Mouse (Mus musculus) testis, adult 2 months (tissue): ENCODE results near the gene Sh3gl1. TPM values are rescaled to one million over a fixed set of nuclear protein-coding genes. Genes with fewer than 3 reads are reported as not detected.
"Not testable (repeated sequence)": the region's sequence is repeated elsewhere in the genome, so short reads cannot be mapped to it uniquely, and the experiment has no call there.

Source experiments
- H3K27ac ChIP-seq: fragments of 200-500 bp; 2 replicates; pipeline ENCODE4 v1.5.1; 2012; ENCODE audit warnings: low read depth, low read length; ENCODE audit not compliant: control insufficient read depth, insufficient read depth
- H3K27me3 ChIP-seq: fragments of 200-500 bp; 2 replicates; pipeline ENCODE4 v1.6.1; 2012; ENCODE audit warnings: mild to moderate bottlenecking, low read length, moderate library complexity; ENCODE audit not compliant: control insufficient read depth, insufficient read depth
- H3K36me3 ChIP-seq: fragments of 200-500 bp; 2 replicates; pipeline ENCODE4 v1.6.1; 2012; ENCODE audit warnings: mild to moderate bottlenecking, low read length; ENCODE audit not compliant: control insufficient read depth, insufficient read depth
- H3K4me1 ChIP-seq: fragments of 200-500 bp; 2 replicates; pipeline ENCODE4 v1.6.1; 2012; ENCODE audit warnings: low read length; ENCODE audit not compliant: control insufficient read depth, insufficient read depth
- H3K4me3 ChIP-seq: fragments of 200-500 bp; 2 replicates; pipeline ENCODE4 v1.5.1; 2012; ENCODE audit warnings: low read depth, mild to moderate bottlenecking, low read length, moderate library complexity, mixed read lengths; ENCODE audit not compliant: control insufficient read depth
- CTCF ChIP-seq: fragments of 200-500 bp; IDR thresholded peaks from 2 replicates; pipeline ENCODE4 v1.5.1; 2012; ENCODE audit warnings: low read depth, mild to moderate bottlenecking, inconsistent platforms, low read length, moderate library complexity; ENCODE audit not compliant: control insufficient read depth, insufficient read depth, insufficient replicate concordance
- POLR2A ChIP-seq: fragments of 200-500 bp; IDR thresholded peaks from 2 replicates; pipeline ENCODE4 v1.6.1; 2012; ENCODE audit warnings: low read depth, mild to moderate bottlenecking, inconsistent platforms, low read length, moderate library complexity; ENCODE audit not compliant: control insufficient read depth
- polyA plus RNA-seq: library from polyadenylated mRNA; depleted of rRNA; stranded (reverse); fragments of >200 nt; gene quantifications from 2 replicates; pipeline ENCODE4 v1.2.3, GENCODE M21; 2012

The Sh3gl1 gene
- polyA plus RNA-seq, 1 experiment: 91.9 TPM

DNA sequence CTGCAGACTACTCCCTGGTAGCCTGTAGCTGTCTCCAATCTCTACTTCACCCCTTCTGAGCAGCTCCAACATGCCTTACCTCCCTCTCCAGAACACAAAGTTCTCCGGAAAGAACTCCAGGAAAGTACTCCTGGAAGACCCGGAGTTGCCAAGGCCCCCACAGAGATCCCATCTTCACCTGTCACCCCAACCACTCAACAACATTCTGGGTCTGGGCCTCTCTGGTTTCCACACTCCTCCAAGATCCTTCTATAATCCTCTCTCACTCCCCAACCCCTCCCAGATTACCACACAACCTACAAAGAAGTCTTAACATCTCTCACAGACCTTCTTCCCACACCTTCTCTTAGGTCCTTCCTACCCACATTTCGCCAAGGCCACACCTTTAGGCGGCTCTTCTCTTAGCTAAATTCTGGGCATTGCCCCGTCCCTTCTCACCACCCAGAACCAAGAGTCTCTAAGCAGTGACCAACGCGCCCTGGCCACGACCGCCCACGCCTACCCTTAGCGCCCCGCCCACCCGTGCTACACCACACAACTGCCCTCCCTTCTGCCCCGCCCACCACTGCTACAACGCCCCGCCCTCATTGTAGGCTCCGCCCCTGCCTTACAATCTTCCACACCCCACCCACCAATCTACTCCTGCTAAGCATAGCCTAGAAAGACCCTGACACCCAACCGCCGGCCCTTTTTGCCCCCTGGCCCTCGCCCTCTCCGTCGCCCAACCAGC, 37.8 kb upstream of the Sh3gl1 start:
- TF ChIP-seq POLR2A (no peak; the same call in 1 of the 2 replicates), CTCF (no peak)
- Histone ChIP-seq H3K4me3 (peak overlapping the region; percentile 95), H3K36me3 (peaks cover 2% of the 10 kb centered on the region; the same call in 1 of the 2 replicates), H3K4me1 (peaks cover 2% of the 10 kb centered on the region), H3K27ac (peak overlapping the region; percentile 99), H3K27me3 (no peaks in the 10 kb centered on the region)

DNA sequence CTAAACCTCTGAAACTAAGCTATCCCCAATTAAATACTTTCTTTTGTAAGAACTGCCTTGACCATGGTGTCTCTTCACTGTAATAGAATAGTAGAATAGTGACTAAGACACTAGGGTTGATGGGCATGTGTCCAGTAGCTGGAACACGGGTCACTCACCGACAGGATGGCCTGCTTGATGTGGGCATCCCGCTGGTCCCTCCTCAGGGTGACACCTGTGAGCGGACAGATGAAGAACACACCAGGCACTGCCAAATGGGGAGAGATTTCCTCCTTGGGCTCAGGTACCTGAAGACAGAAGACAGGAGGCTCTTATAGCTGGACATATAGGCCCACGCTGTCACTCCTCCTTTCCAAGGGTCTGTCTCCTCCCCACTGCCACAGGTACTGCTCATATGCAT, 35.8 kb upstream of the Sh3gl1 start:
- TF ChIP-seq POLR2A (no peak), CTCF (no peak)
- H3K36me3 ChIP-seq: peaks cover 2% of the 10 kb centered on the region; the same call in 1 of the 2 replicates
- H3K27ac ChIP-seq: no peak overlapping the region
- no peak overlapping the region; the same call in 1 of the 2 replicates for H3K4me3 ChIP-seq
- no peaks in the 10 kb centered on the region for H3K27me3 ChIP-seq
- H3K4me1 ChIP-seq: peaks cover 2% of the 10 kb centered on the region

DNA sequence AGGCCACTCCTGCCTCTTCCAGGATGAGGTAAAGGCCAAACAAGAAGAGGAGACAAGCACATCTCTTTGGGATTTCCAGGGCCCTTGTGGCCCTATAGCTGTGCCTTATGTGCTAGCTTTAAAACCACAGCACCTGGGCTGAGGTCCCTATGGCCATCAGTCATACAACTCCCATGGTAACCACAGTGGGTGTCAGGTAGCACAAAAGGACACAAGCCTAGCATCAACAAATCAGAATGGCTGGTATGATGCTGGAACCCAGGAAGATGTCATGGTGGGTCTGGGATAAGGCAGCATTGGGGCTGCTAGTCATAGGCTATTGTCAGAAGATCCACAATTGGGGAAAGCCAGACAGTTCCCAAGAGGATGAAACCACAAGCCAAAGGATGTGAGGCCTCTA, 34.7 kb upstream of the Sh3gl1 start:
- Histone ChIP-seq H3K36me3 (peaks cover 2% of the 10 kb centered on the region; the same call in 1 of the 2 replicates), H3K27me3 (no peaks in the 10 kb centered on the region), H3K27ac (no peak overlapping the region), H3K4me1 (peaks cover 2% of the 10 kb centered on the region), H3K4me3 (no peak overlapping the region)
- TF ChIP-seq POLR2A (no peak), CTCF (no peak)

DNA sequence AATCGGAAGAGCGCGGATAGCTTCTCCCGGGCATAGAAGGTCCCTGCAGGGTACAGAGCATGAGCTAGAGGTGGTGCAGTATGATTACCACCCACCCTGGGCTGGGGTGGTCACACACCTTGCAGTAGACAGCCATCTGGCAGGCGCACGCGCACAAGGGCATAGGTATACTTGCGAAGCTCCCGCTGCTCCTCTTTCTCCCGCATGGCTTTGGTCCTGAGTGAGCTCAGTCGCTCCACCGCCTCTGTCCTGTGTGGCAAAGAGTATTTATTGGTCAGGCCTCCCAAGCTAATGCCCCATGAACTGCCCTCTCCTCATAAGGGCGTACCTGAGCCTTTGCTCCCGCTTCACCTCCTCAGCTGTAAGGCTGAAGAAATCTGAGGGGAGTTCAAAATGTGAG, 32.6 kb upstream of the Sh3gl1 start:
- TF ChIP-seq POLR2A (no peak), CTCF (no peak)
- no peak overlapping the region for H3K4me3 ChIP-seq
- H3K36me3 ChIP-seq: peaks cover 2% of the 10 kb centered on the region; the same call in 1 of the 2 replicates
- H3K27ac ChIP-seq: no peak overlapping the region
- no peaks in the 10 kb centered on the region for H3K27me3 ChIP-seq
- H3K4me1 ChIP-seq: peaks cover 2% of the 10 kb centered on the region; the same call in 1 of the 2 replicates

DNA sequence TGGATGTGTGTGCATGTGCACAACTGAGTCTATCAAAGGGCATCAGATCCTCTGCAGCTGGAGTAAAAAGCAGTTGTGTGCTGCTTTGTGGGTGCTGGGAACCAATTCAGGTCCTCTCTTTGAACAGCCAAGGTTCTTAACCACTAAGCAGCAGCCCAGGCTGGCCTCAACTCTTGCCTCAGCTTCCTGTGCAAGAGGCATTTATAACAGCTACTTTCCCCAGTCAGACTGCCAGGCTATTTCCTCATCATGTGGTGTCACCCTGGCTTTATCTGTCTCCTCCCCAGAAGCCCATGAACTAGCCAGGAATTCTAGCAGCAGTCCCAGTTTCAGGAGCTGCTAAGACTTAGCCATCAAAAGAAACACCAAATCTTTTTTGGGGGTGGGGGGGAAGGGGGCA, 30.0 kb upstream of the Sh3gl1 start:
- H3K36me3 ChIP-seq: no peaks in the 10 kb centered on the region; the same call in 1 of the 2 replicates
- no peaks in the 10 kb centered on the region for H3K27me3 ChIP-seq
- no peak overlapping the region for H3K4me3 ChIP-seq
- no peak overlapping the region for H3K27ac ChIP-seq
- no peaks in the 10 kb centered on the region for H3K4me1 ChIP-seq
- TF ChIP-seq CTCF: no peak
- no peak for TF ChIP-seq POLR2A

DNA sequence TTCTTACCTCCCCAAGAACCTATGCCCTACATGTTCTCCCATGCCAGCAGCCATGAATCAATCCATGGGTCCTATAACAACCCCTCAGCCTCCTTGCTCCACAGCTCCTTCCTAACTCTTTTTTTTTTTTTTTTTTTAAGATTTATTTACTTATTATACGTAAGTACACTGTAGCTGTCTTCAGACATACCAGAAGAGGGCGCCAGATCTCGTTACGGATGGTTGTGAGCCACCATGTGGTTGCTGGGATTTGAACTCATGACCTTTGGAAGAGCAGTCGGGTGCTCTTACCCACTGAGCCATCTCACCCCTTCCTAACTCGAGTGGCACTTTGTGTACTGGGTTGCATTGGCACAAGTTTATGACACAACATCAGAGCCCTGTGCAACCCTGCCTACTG, 29.3 kb upstream of the Sh3gl1 start:
- not testable (repeated sequence) for H3K4me1 ChIP-seq, H3K36me3 ChIP-seq, H3K27me3 ChIP-seq, H3K4me3 ChIP-seq, H3K27ac ChIP-seq

DNA sequence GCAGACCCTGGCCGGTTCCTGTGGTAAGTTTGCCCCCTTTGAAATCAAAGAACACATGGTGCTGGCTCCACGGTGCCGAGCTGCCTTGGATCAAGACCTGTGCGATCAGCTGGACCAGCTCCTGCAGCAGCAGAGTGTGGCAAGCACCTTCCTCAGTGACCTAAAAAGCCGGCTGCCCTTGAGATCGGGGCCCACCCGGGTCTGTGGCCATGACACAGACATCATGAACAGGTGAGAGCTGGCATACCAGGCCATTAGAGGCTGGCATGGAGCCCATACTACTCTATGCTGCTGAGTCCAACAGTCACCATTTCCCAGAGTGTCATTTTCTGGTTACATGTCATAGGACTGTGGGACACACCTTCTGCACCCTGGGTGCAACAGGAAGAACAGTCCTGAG, 25.6 kb upstream of the Sh3gl1 start:
- Histone ChIP-seq H3K4me1 (no peaks in the 10 kb centered on the region), H3K4me3 (no peak overlapping the region), H3K27ac (no peak overlapping the region), H3K36me3 (no peaks in the 10 kb centered on the region; the same call in 1 of the 2 replicates), H3K27me3 (no peaks in the 10 kb centered on the region)
- TF ChIP-seq CTCF (no peak), POLR2A (no peak)
